In the genomic region with DNA sequence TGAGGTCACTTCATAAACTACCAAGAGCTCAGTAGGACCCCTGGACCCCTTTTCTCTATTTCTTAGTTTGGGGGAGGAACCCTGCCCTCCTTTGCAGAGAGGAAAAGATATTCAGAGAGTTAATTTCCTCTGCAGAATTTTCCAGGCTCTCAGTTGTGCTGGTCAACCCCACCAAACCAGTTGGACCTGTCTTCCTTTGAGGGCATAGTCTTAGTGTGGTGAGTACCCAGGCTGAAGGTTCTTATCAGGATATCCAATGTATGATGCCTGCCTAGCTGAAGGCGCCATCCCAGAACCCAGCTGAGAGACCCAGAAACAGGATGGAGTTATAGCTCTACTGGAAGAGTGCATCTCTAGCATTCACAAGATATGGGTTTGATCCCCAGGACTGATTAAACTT, we compare ENCODE assay signal across 27 mouse cellular contexts. TPM values are rescaled to one million over a fixed set of nuclear protein-coding genes. Genes with fewer than 3 reads are reported as not detected.
DNase-seq lines count a peak whose midpoint lies in the region; ATAC-seq and TF ChIP-seq lines count a peak whose summit lies in the region.
"Had no signal": no experiment of that assay in that cellular context is flagged by ENCODE, and none has a peak within 500 bp of the region (broad histone marks: within the 10 kb centered on the region; RNA-seq: fewer than 3 reads in every experiment).

No protein-coding gene starts in this region.

- H3K4me3 ChIP-seq in lung, embryonic 14.5 days (ENCODE audit: low read depth, low read length): no peak overlapping the region
- H3K4me3 ChIP-seq in intestine, embryonic 16.5 days (ENCODE audit: low read length): no peak overlapping the region
- H3K4me3 ChIP-seq: embryonic facial prominence, embryonic 10.5 days; embryonic facial prominence, embryonic 13.5 days; erythroblast, embryonic 14.5 days; forebrain, embryonic 12.5 days; heart, adult 2 months; heart, embryonic 10.5 days; heart, embryonic 13.5 days had no signal

- no peak overlapping the region for H3K9ac ChIP-seq in lung, embryonic 14.5 days
- H3K9ac ChIP-seq in intestine, embryonic 16.5 days (ENCODE audit: low read depth, low read length): no peak overlapping the region
- H3K9ac ChIP-seq: embryonic facial prominence, embryonic 13.5 days; forebrain, embryonic 12.5 days; heart, embryonic 13.5 days; hindbrain, embryonic 14.5 days had no signal

- no peaks in the 10 kb centered on the region for H3K27me3 ChIP-seq in lung, embryonic 14.5 days (ENCODE audit: insufficient read depth, low read length)
- no peaks in the 10 kb centered on the region for H3K27me3 ChIP-seq in intestine, embryonic 16.5 days (replicated peaks; ENCODE audit: control insufficient read depth, insufficient read depth, low read length)
- H3K27me3 ChIP-seq: embryonic facial prominence, embryonic 13.5 days had no signal

- H3K27ac ChIP-seq in lung, embryonic 14.5 days (ENCODE audit: low read depth): no peak overlapping the region
- no peak overlapping the region for H3K27ac ChIP-seq in intestine, embryonic 16.5 days (ENCODE audit: low read length)
- H3K27ac ChIP-seq: embryonic facial prominence, embryonic 10.5 days; embryonic facial prominence, embryonic 13.5 days; forebrain, embryonic 12.5 days; heart, adult 2 months; heart, embryonic 10.5 days; heart, embryonic 13.5 days; hindbrain, embryonic 14.5 days had no signal

- WGBS in lung, embryonic 14.5 days: 71% methylated on average over 1 of the region's 1 CpGs
- WGBS in intestine, embryonic 16.5 days: 82% methylated on average over 1 of the region's 1 CpGs

- no peaks in the 10 kb centered on the region for H3K9me3 ChIP-seq in lung, embryonic 14.5 days (ENCODE audit: low read depth, low read length)
- H3K9me3 ChIP-seq in intestine, embryonic 16.5 days (ENCODE audit: control insufficient read depth, low read length): no peaks in the 10 kb centered on the region
- H3K9me3 ChIP-seq: embryonic facial prominence, embryonic 10.5 days; embryonic facial prominence, embryonic 13.5 days; forebrain, embryonic 12.5 days; heart, embryonic 10.5 days; heart, embryonic 13.5 days had no signal

- peak; percentile 2 for DNase-seq in cerebellum, adult 9-11 months
- DNase-seq in cerebellum, postnatal 4 days (ENCODE audit: low spot score in 2 of 2): no peak
- DNase-seq in lung, embryonic 14.5 days: peak; percentile 38
- DNase-seq in lung, postnatal 10 days: no peak
- peak; percentile 43 for DNase-seq in lung, postnatal 36 days
- DNase-seq in lung, postnatal 4 days: no peak
- DNase-seq in adrenal gland, adult (ENCODE audit: inconsistent age in 2 of 2, low spot score in 1 of 2): no peak
- DNase-seq: adrenal gland, postnatal 10 days; adrenal gland, postnatal 36 days; cerebellum, adult 18-20 months; cerebellum, adult 9-10 months; embryo, embryonic 11 days; gastrocnemius, postnatal 10 days; gastrocnemius, postnatal 36 days; heart, adult 2 months; heart, postnatal 14 days; heart, postnatal 4 days had no signal

- no peak overlapping the region for H3K4me2 ChIP-seq in lung, embryonic 14.5 days
- no peak overlapping the region for H3K4me2 ChIP-seq in intestine, embryonic 16.5 days (ENCODE audit: low read depth, low read length)
- H3K4me2 ChIP-seq: embryonic facial prominence, embryonic 13.5 days; forebrain, embryonic 12.5 days; heart, embryonic 13.5 days; hindbrain, embryonic 14.5 days had no signal

- ATAC-seq in lung, embryonic 14.5 days (ENCODE audit: insufficient read depth): no peak
- peak; percentile 45 for ATAC-seq in intestine, embryonic 16.5 days
- ATAC-seq: activated CD4-positive, CD25-positive, alpha-beta regulatory T cell, adult 4 months; forebrain, embryonic 16.5 days had no signal

- no peak for TF ChIP-seq CTCF in lung, embryonic 14.5 days (IDR thresholded peaks at IDR 0.05; ENCODE audit: low read depth)

- peaks cover 6% of the 10 kb centered on the region; the same call in 1 of the 2 replicates for H3K4me1 ChIP-seq in lung, embryonic 14.5 days (ENCODE audit: insufficient read depth)
- peaks cover 19% of the 10 kb centered on the region; the same call in 1 of the 2 replicates for H3K4me1 ChIP-seq in intestine, embryonic 16.5 days (ENCODE audit: control insufficient read depth, insufficient read depth, low read length)

- H3K36me3 ChIP-seq in lung, embryonic 14.5 days (ENCODE audit: insufficient read depth): no peaks in the 10 kb centered on the region
- H3K36me3 ChIP-seq in intestine, embryonic 16.5 days (ENCODE audit: control insufficient read depth, insufficient read depth, low read length): no peaks in the 10 kb centered on the region
- H3K36me3 ChIP-seq: embryonic facial prominence, embryonic 10.5 days; embryonic facial prominence, embryonic 13.5 days; forebrain, embryonic 12.5 days; heart, embryonic 10.5 days; heart, embryonic 13.5 days had no signal

RNA-seq across cellular contexts. Expression of gene Crb2, which starts 24.9 kb away (rescaled TPM):
- polyA plus RNA-seq in lung, embryonic 14.5 days (2014; fragmentation: Nextera tagmentation; extraction: Ambion mirVana): 1.5 and 1.8 TPM in 2 replicates
- polyA plus RNA-seq in intestine, embryonic 16.5 days (2015; fragmentation: Nextera tagmentation; extraction: Ambion mirVana): 0.95 and 1.1 TPM in 2 replicates
- polyA plus RNA-seq: erythroblast, embryonic 14.5 days had no signal

RNA-seq across cellular contexts. Expression of gene Strbp, which starts 47.5 kb away (rescaled TPM):
- 35.5 and 39.9 TPM in 2 replicates for polyA plus RNA-seq in lung, embryonic 14.5 days (2014; fragmentation: Nextera tagmentation; extraction: Ambion mirVana)
- 27.5 and 28.3 TPM in 2 replicates for polyA plus RNA-seq in intestine, embryonic 16.5 days (2015; fragmentation: Nextera tagmentation; extraction: Ambion mirVana)

Comparison
In these comparisons a context has a peak if more than half of its experiments do, and no peak if none do; other contexts are left out.
1. DNase-seq: peak in cerebellum, adult 9-11 months (single experiment), lung, embryonic 14.5 days (single experiment) and lung, postnatal 36 days (single experiment); none in cerebellum, postnatal 4 days (0 of 2), lung, postnatal 10 days (single experiment), lung, postnatal 4 days (0 of 2) and adrenal gland, adult (0 of 2).